Mouse (Mus musculus) G1E (cell line): Measurements from ENCODE around the gene 1700030J22Rik.

Source experiments
- CTCF ChIP-seq: IDR thresholded peaks from 2 replicates; pipeline ENCODE4 v1.5.1; 2012; ENCODE audit warnings: low read depth, low read length, inconsistent platforms, mixed read lengths
- GATA1 ChIP-seq: IDR thresholded peaks from 2 replicates; pipeline ENCODE4 v1.6.1; 2012; ENCODE audit warnings: borderline replicate concordance, low read length, inconsistent platforms, mixed read lengths
- GATA2 ChIP-seq: IDR thresholded peaks from 2 replicates; pipeline ENCODE4 v1.6.1; 2012; ENCODE audit warnings: low read depth, low read length, inconsistent platforms, borderline replicate concordance
- POLR2AphosphoS5 ChIP-seq: IDR thresholded peaks from 2 replicates; pipeline ENCODE4 v1.6.1; 2012; ENCODE audit warnings: low read depth, low read length, inconsistent platforms; ENCODE audit not compliant: insufficient replicate concordance
- TAL1 ChIP-seq: conservative IDR thresholded peaks from 2 replicates; pipeline ENCODE4 v1.6.1; 2012; ENCODE audit warnings: low read depth, low read length, inconsistent platforms, mixed read lengths

GRCm38 (mm10) chr8:117027601-117028000, 48.8 kb upstream of the 1700030J22Rik start:
- TF ChIP-seq CTCF (no peak), GATA1 (no peak), GATA2 (no peak), TAL1 (no peak), POLR2AphosphoS5 (no peak)
